Mouse (Mus musculus): Measurements from ENCODE around the gene Gm525. TPM values are rescaled to one million over a fixed set of nuclear protein-coding genes. Genes with fewer than 3 reads are reported as not detected.
"Not testable (repeated sequence)": the region's sequence is repeated elsewhere in the genome, so short reads cannot be mapped to it uniquely, and the experiment has no call there.

Gene Gm525
- polyA plus RNA-seq, 2 experiments: not detected

DNA sequence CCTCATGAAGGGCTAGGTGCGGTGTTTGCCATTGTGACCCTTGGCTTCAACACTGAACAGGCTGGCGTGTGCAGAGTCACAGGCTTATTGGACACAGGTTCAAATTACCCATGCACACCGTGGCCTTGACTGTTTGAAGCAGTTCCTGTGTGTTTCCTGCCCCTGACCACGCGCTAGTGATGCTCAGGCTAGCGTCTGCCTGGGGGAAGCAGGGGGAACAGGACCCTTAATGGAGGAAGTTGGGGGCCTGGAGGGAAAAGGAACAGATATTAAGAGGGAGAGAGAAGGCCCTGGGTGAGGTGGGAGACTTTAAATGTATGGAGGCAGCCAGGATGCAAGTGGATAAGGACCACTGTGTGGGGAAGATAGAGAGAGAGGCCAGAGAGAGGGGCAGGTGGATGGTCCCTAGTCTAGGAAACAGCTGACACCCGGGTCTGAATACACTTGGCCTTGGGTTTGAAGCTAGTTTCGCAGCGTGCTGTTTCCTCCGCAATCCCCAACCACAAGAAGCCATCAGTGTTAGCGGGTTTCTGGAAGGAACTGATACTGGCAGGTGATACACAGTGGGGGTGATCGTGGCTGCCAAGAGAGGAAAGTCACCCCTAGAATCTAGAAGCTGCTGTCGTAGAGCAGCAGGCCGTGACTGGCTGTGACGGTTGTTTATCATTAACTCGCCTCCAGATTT, 5.5 kb downstream of the Gm525 start:
- ATAC-seq (ENCODE audit: insufficient read depth) (peak; percentile 15; the same call in 1 of the 2 replicates), DNase-seq (ENCODE audit: low read depth in 3 of 3, low spot score in 3 of 3) (no peak)
- 20% methylated on average over 16 of the region's 16 CpGs for WGBS (ENCODE audit: insufficient replicate concordance)
- no peak overlapping the region for H3K9ac ChIP-seq (replicated peaks)
- H3K4me3 ChIP-seq (ENCODE audit: insufficient read depth in 1 of 2, low read depth in 2 of 2, low read length in 2 of 2): no peak overlapping the region
- H3K4me1 ChIP-seq (replicated peaks; ENCODE audit: control insufficient read depth in 2 of 2, insufficient read depth in 2 of 2, low read length in 1 of 2): peaks cover 0 to 3% of the 10 kb centered on the region in 2 experiments; a peak in 1 of 4 replicates
- no peak overlapping the region for H3K27ac ChIP-seq
- H3K9me3 ChIP-seq (ENCODE audit: control insufficient read depth, low read length): no peaks in the 10 kb centered on the region
- no peak overlapping the region for H3K4me2 ChIP-seq (ENCODE audit: low read depth)
- H3K36me3 ChIP-seq (replicated peaks; ENCODE audit: control insufficient read depth, insufficient read depth, low read depth): no peaks in the 10 kb centered on the region
- no peak for TF ChIP-seq EP300 (IDR thresholded peaks at IDR 0.05; ENCODE audit: low read depth)
- TF ChIP-seq CTCF (IDR thresholded peaks at IDR 0.05; ENCODE audit: low read depth): no peak
- H3K27me3 ChIP-seq (ENCODE audit: control insufficient read depth, insufficient read depth, low read length): no peaks in the 10 kb centered on the region

DNA sequence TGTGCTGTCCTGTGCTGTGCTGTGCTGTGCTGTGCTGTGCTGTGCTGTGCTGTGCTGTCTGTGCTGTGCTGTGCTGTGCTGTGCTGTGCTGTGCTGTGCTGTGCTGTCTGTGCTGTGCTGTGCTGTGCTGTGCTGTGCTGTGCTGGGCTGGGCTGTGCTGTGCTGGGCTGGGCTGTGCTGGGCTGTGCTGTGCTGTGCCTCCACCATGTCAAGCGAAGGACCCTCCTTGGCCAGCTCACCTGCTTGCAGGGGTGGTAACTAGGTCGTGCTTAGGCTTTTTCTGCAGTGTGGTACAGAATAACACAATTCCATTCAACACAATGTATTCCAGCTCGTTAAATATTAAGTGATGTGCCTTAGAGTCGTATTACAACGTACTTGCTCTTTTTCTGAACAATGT, 8.3 kb downstream of the Gm525 start:
- H3K4me2 ChIP-seq (ENCODE audit: low read depth); H3K4me3 ChIP-seq (ENCODE audit: insufficient read depth in 1 of 2, low read depth in 2 of 2, low read length in 2 of 2); H3K36me3 ChIP-seq (replicated peaks; ENCODE audit: control insufficient read depth, insufficient read depth, low read depth); H3K27ac ChIP-seq; ATAC-seq (ENCODE audit: insufficient read depth); H3K4me1 ChIP-seq (replicated peaks; ENCODE audit: control insufficient read depth in 2 of 2, insufficient read depth in 2 of 2, low read length in 1 of 2); DNase-seq (ENCODE audit: low read depth in 3 of 3, low spot score in 3 of 3); H3K9me3 ChIP-seq (ENCODE audit: control insufficient read depth, low read length); H3K9ac ChIP-seq (replicated peaks); H3K27me3 ChIP-seq (ENCODE audit: control insufficient read depth, insufficient read depth, low read length): not testable (repeated sequence)
- WGBS (ENCODE audit: insufficient replicate concordance): 63% methylated on average over 5 of the region's 5 CpGs

DNA sequence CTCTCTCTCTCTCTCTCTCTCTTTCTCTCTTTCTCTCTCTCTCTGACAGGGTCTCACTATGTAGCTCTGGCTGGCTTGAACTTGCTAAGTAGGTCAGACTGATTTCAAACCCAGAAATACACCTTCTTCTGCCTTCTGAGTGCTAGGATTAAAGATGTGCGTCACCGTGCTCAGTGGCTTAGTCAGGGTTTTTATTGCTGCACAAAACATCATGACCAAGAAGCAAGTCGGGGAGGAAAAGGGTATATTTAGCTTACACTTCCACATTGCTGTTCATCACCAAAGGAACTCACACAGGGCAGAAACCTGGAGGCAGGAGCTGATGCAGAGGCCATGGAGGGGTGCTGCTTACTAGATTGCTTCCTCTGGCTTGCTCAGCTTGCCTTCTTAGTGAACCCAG, 9.1 kb downstream of the Gm525 start:
- WGBS (ENCODE audit: insufficient replicate concordance): 69% methylated on average over 3 of the region's 3 CpGs
- not testable (repeated sequence) for ATAC-seq (ENCODE audit: insufficient read depth)

GRCm38 (mm10) chr11:89084601-89085000, 11.0 kb downstream of the Gm525 start:
- peak; percentile 68 for TF ChIP-seq CTCF (IDR thresholded peaks at IDR 0.05; ENCODE audit: low read depth)
- no peak for TF ChIP-seq EP300 (IDR thresholded peaks at IDR 0.05; ENCODE audit: low read depth)
- H3K4me2 ChIP-seq (ENCODE audit: low read depth): no peak overlapping the region
- DNase-seq (ENCODE audit: low read depth in 3 of 3, low spot score in 3 of 3) (no peak), ATAC-seq (ENCODE audit: insufficient read depth) (no peak)
- no peak overlapping the region for H3K9ac ChIP-seq (replicated peaks)
- H3K4me3 ChIP-seq (ENCODE audit: insufficient read depth in 1 of 2, low read depth in 2 of 2, low read length in 2 of 2): no peak overlapping the region
- H3K27ac ChIP-seq: no peak overlapping the region
- H3K4me1 ChIP-seq (replicated peaks; ENCODE audit: control insufficient read depth in 2 of 2, insufficient read depth in 2 of 2, low read length in 1 of 2): no peaks in the 10 kb centered on the region
- no peaks in the 10 kb centered on the region for H3K9me3 ChIP-seq (ENCODE audit: control insufficient read depth, low read length)
- no peaks in the 10 kb centered on the region for H3K27me3 ChIP-seq (ENCODE audit: control insufficient read depth, insufficient read depth, low read length)
- H3K36me3 ChIP-seq (replicated peaks; ENCODE audit: control insufficient read depth, insufficient read depth, low read depth): no peaks in the 10 kb centered on the region
- 22% methylated on average over 7 of the region's 7 CpGs for WGBS (ENCODE audit: insufficient replicate concordance)

More for the DNA sequence above, 9.1 kb downstream of the Gm525 start:
- not testable (repeated sequence) for H3K27ac ChIP-seq; H3K27me3 ChIP-seq (ENCODE audit: control insufficient read depth, insufficient read depth, low read length); H3K4me2 ChIP-seq (ENCODE audit: low read depth); H3K9ac ChIP-seq (replicated peaks); H3K36me3 ChIP-seq (replicated peaks; ENCODE audit: control insufficient read depth, insufficient read depth, low read depth); H3K9me3 ChIP-seq (ENCODE audit: control insufficient read depth, low read length); H3K4me3 ChIP-seq (ENCODE audit: insufficient read depth in 1 of 2, low read depth in 2 of 2, low read length in 2 of 2); DNase-seq (ENCODE audit: low read depth in 3 of 3, low spot score in 3 of 3); H3K4me1 ChIP-seq (replicated peaks; ENCODE audit: control insufficient read depth in 2 of 2, insufficient read depth in 2 of 2, low read length in 1 of 2)

DNA sequence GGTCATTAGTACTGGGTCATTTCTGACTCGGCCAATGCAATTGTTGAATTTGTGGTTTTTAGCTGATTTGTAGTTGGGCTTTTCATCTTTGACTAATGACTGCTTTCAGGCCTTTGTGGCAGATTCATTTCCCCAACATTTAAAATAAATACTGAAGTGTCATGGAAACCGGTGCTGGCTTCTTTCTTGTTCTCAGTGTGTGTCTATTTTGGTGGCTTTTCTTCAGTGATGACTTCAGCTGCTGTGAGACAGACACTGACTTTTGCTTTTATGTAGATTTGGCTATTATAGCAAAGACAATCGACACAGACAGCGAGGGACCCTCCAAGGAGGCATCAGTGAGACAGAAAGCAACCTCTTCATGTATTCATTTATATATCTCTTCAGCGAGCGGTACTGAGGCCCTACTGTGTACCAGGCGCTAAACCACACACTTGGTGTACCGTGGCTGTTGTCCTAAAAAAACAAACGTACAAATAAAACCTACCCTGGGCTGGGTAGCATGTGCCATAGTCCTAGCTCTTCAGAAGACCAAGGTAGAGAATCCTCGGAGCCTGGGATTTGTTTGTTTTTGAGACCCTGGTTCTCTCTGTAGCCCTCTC, 12.7 kb downstream of the Gm525 start:
- TF ChIP-seq CTCF (IDR thresholded peaks at IDR 0.05; ENCODE audit: low read depth) (no peak), EP300 (IDR thresholded peaks at IDR 0.05; ENCODE audit: low read depth) (no peak)
- ATAC-seq (ENCODE audit: insufficient read depth): no peak
- H3K36me3 ChIP-seq (replicated peaks; ENCODE audit: control insufficient read depth, insufficient read depth, low read depth): no peaks in the 10 kb centered on the region
- 61% methylated on average over 10 of the region's 10 CpGs for WGBS (ENCODE audit: insufficient replicate concordance)
- H3K4me2 ChIP-seq (ENCODE audit: low read depth): no peak overlapping the region
- H3K27ac ChIP-seq: no peak overlapping the region
- no peak for DNase-seq (ENCODE audit: low read depth in 3 of 3, low spot score in 3 of 3)
- no peaks in the 10 kb centered on the region for H3K4me1 ChIP-seq (replicated peaks; ENCODE audit: control insufficient read depth in 2 of 2, insufficient read depth in 2 of 2, low read length in 1 of 2)
- no peaks in the 10 kb centered on the region for H3K9me3 ChIP-seq (ENCODE audit: control insufficient read depth, low read length)
- no peak overlapping the region for H3K4me3 ChIP-seq (ENCODE audit: insufficient read depth in 1 of 2, low read depth in 2 of 2, low read length in 2 of 2)
- no peaks in the 10 kb centered on the region for H3K27me3 ChIP-seq (ENCODE audit: control insufficient read depth, insufficient read depth, low read length)
- H3K9ac ChIP-seq (replicated peaks): no peak overlapping the region
